Mouse (Mus musculus): ENCODE measurements around the gene Cyp4b1. TPM values are rescaled to one million over a fixed set of nuclear protein-coding genes. Genes with fewer than 3 reads are reported as not detected.
"Not testable (repeated sequence)": the region's sequence is repeated elsewhere in the genome, so short reads cannot be mapped to it uniquely, and the experiment has no call there.

Gene Cyp4b1
- 1.0 and 1.5 TPM in 2 replicates for polyA plus RNA-seq (2015; fragmentation: Nextera tagmentation; extraction: Ambion mirVana)

- H3K27me3 ChIP-seq, result no peaks in the 10 kb centered on the region
- ATAC-seq (ENCODE audit: insufficient number of reproducible peaks, insufficient read depth, low FRiP score, low TSS enrichment, low read depth), result no peak
- H3K27ac ChIP-seq, result no peak within 1 kb of the TSS
- H3K4me1 ChIP-seq, result no peaks in the 10 kb centered on the region
- H3K9me3 ChIP-seq, result no peaks in the 10 kb centered on the region
- no peaks in the 10 kb centered on the region for H3K36me3 ChIP-seq
- no peak within 1 kb of the TSS for H3K4me2 ChIP-seq
- WGBS, result 82% methylated on average over 9 of the region's 9 CpGs
- no peak within 1 kb of the TSS for H3K4me3 ChIP-seq
- no peak within 1 kb of the TSS for H3K9ac ChIP-seq
These were observed at the start of gene Cyp4b1 for GRCm38 (mm10) chr4:115647580-115647979. Gene Cyp4b1 (minus strand): TSS chr4:115647723.

GRCm38 (mm10) chr4:115686299-115686698 is 38.8 kb upstream of the Cyp4b1 start:
- H3K27ac ChIP-seq, result no peak overlapping the region
- no peaks in the 10 kb centered on the region for H3K9me3 ChIP-seq
- 52% methylated on average over 4 of the region's 4 CpGs for WGBS
- no peaks in the 10 kb centered on the region for H3K4me1 ChIP-seq
- H3K4me2 ChIP-seq, result no peak overlapping the region
- H3K36me3 ChIP-seq, result no peaks in the 10 kb centered on the region
- H3K4me3 ChIP-seq, result no peak overlapping the region
- ATAC-seq (ENCODE audit: insufficient number of reproducible peaks, insufficient read depth, low FRiP score, low TSS enrichment, low read depth), result no peak
- H3K27me3 ChIP-seq, result no peaks in the 10 kb centered on the region
- H3K9ac ChIP-seq, result no peak overlapping the region

- Histone ChIP-seq H3K4me3 (no peak overlapping the region), H3K4me1 (0 out of 2 replicates have a peak, but pooled peaks cover 8% of the 10 kb centered on the region), H3K36me3 (no peaks in the 10 kb centered on the region), H3K27ac (no peak overlapping the region), H3K27me3 (peaks cover 7% of the 10 kb centered on the region), H3K4me2 (no peak overlapping the region), H3K9ac (no peak overlapping the region), H3K9me3 (no peaks in the 10 kb centered on the region)
- ATAC-seq (ENCODE audit: insufficient number of reproducible peaks, insufficient read depth, low FRiP score, low TSS enrichment, low read depth), result no peak
These were observed 11.7 kb upstream of the Cyp4b1 start for GRCm38 (mm10) chr4:115659190-115659589.

- Histone ChIP-seq H3K4me3 (no peak overlapping the region), H3K9me3 (no peaks in the 10 kb centered on the region), H3K27ac (no peak overlapping the region), H3K4me2 (peak overlapping the region; percentile 86; the same call in 1 of the 2 replicates), H3K4me1 (0 out of 2 replicates have a peak, but pooled peaks cover 8% of the 10 kb centered on the region), H3K36me3 (no peaks in the 10 kb centered on the region), H3K27me3 (peaks cover 7% of the 10 kb centered on the region), H3K9ac (no peak overlapping the region)
- no peak for ATAC-seq (ENCODE audit: insufficient number of reproducible peaks, insufficient read depth, low FRiP score, low TSS enrichment, low read depth)
These were observed 10.3 kb upstream of the Cyp4b1 start for GRCm38 (mm10) chr4:115657867-115658249.

- H3K4me3 ChIP-seq, result peak overlapping the region; percentile 46
- H3K27ac ChIP-seq, result no peak overlapping the region
- H3K4me1 ChIP-seq, result 0 out of 2 replicates have a peak, but pooled peaks cover 8% of the 10 kb centered on the region
- H3K36me3 ChIP-seq, result no peaks in the 10 kb centered on the region
- H3K9ac ChIP-seq, result peak overlapping the region; percentile 69
- WGBS, result 3% methylated on average over 34 of the region's 34 CpGs
- no peak for ATAC-seq (ENCODE audit: insufficient number of reproducible peaks, insufficient read depth, low FRiP score, low TSS enrichment, low read depth)
- H3K9me3 ChIP-seq, result no peaks in the 10 kb centered on the region
- H3K4me2 ChIP-seq, result peak overlapping the region; percentile 86
- peaks cover 7% of the 10 kb centered on the region for H3K27me3 ChIP-seq
These were observed 9.8 kb upstream of the Cyp4b1 start for GRCm38 (mm10) chr4:115657104-115657866.

- not testable (repeated sequence) for H3K27me3 ChIP-seq; H3K36me3 ChIP-seq; H3K27ac ChIP-seq; H3K9ac ChIP-seq; H3K4me2 ChIP-seq; ATAC-seq (ENCODE audit: insufficient number of reproducible peaks, insufficient read depth, low FRiP score, low TSS enrichment, low read depth); H3K4me1 ChIP-seq; H3K4me3 ChIP-seq; H3K9me3 ChIP-seq
- WGBS, result 90% methylated on average over 1 of the region's 1 CpGs
These were observed 9.0 kb upstream of the Cyp4b1 start for GRCm38 (mm10) chr4:115656535-115656922.

GRCm38 (mm10) chr4:115655841-115656534 is 8.5 kb upstream of the Cyp4b1 start:
- H3K9ac ChIP-seq; H3K36me3 ChIP-seq; ATAC-seq (ENCODE audit: insufficient number of reproducible peaks, insufficient read depth, low FRiP score, low TSS enrichment, low read depth); H3K9me3 ChIP-seq; H3K4me2 ChIP-seq; H3K4me1 ChIP-seq; H3K27ac ChIP-seq; H3K27me3 ChIP-seq; H3K4me3 ChIP-seq: not testable (repeated sequence)
- WGBS, result 86% methylated on average over 7 of the region's 7 CpGs

GRCm38 (mm10) chr4:115650866-115651265 is 3.3 kb upstream of the Cyp4b1 start:
- H3K27me3 ChIP-seq, result no peaks in the 10 kb centered on the region
- no peak overlapping the region for H3K27ac ChIP-seq
- no peak for ATAC-seq (ENCODE audit: insufficient number of reproducible peaks, insufficient read depth, low FRiP score, low TSS enrichment, low read depth)
- 80% methylated on average over 5 of the region's 5 CpGs for WGBS
- H3K9ac ChIP-seq, result no peak overlapping the region
- no peaks in the 10 kb centered on the region for H3K36me3 ChIP-seq
- no peak overlapping the region for H3K4me3 ChIP-seq
- no peak overlapping the region for H3K4me2 ChIP-seq
- no peaks in the 10 kb centered on the region for H3K9me3 ChIP-seq
- H3K4me1 ChIP-seq, result no peaks in the 10 kb centered on the region

GRCm38 (mm10) chr4:115649344-115649743 is 1.8 kb upstream of the Cyp4b1 start:
- no peak overlapping the region for H3K4me3 ChIP-seq
- ATAC-seq (ENCODE audit: insufficient number of reproducible peaks, insufficient read depth, low FRiP score, low TSS enrichment, low read depth), result no peak

GRCm38 (mm10) chr4:115648752-115649151 is 1.2 kb upstream of the Cyp4b1 start:
- Histone ChIP-seq H3K9me3 (no peaks in the 10 kb centered on the region), H3K4me1 (no peaks in the 10 kb centered on the region), H3K27ac (no peak overlapping the region), H3K4me3 (no peak overlapping the region), H3K4me2 (no peak overlapping the region), H3K27me3 (no peaks in the 10 kb centered on the region), H3K36me3 (no peaks in the 10 kb centered on the region), H3K9ac (no peak overlapping the region)
- 64% methylated on average over 2 of the region's 2 CpGs for WGBS
- ATAC-seq (ENCODE audit: insufficient number of reproducible peaks, insufficient read depth, low FRiP score, low TSS enrichment, low read depth), result no peak

More at GRCm38 (mm10) chr4:115649344-115649743, 1.8 kb upstream of the Cyp4b1 start:
- Histone ChIP-seq H3K9me3 (no peaks in the 10 kb centered on the region), H3K4me1 (no peaks in the 10 kb centered on the region), H3K27ac (no peak overlapping the region), H3K4me2 (no peak overlapping the region), H3K9ac (no peak overlapping the region), H3K36me3 (no peaks in the 10 kb centered on the region), H3K27me3 (no peaks in the 10 kb centered on the region)

- no peaks in the 10 kb centered on the region for H3K27me3 ChIP-seq
- no peaks in the 10 kb centered on the region for H3K4me1 ChIP-seq
- ATAC-seq (ENCODE audit: insufficient number of reproducible peaks, insufficient read depth, low FRiP score, low TSS enrichment, low read depth), result no peak
- H3K27ac ChIP-seq, result no peak overlapping the region
- H3K4me2 ChIP-seq, result no peak overlapping the region
- no peaks in the 10 kb centered on the region for H3K36me3 ChIP-seq
- no peak overlapping the region for H3K9ac ChIP-seq
- H3K9me3 ChIP-seq, result no peaks in the 10 kb centered on the region
- H3K4me3 ChIP-seq, result no peak overlapping the region
These were observed 2.2 kb downstream of the Cyp4b1 start for GRCm38 (mm10) chr4:115645371-115645770.

Measured in embryonic facial prominence, embryonic 13.5 days (tissue).